Mouse (Mus musculus) erythroblast, embryonic 14.5 days (primary cell): ENCODE measurements around the gene Pfdn5. TPM values are rescaled to one million over a fixed set of nuclear protein-coding genes. Genes with fewer than 3 reads are reported as not detected.

Experiments used
- H3K27me3 ChIP-seq: 2 replicates; pipeline ENCODE4 v1.6.1; 2012; ENCODE audit warnings: inconsistent platforms; ENCODE audit not compliant: control insufficient read depth
- H3K36me3 ChIP-seq: 2 replicates; pipeline ENCODE4 v1.6.1; 2012; ENCODE audit warnings: mild to moderate bottlenecking, inconsistent platforms; ENCODE audit not compliant: control insufficient read depth
- H3K4me1 ChIP-seq: 2 replicates; pipeline ENCODE4 v1.6.1; 2012; ENCODE audit warnings: inconsistent platforms; ENCODE audit not compliant: control insufficient read depth
- H3K4me3 ChIP-seq: replicated peaks from 2 replicates; pipeline ENCODE3; 2012; ENCODE audit warnings: moderate library complexity, mild to moderate bottlenecking, inconsistent platforms
- H3K9me3 ChIP-seq: 2 replicates; pipeline ENCODE4 v1.6.1; 2012; ENCODE audit warnings: low read length, inconsistent platforms, mixed read lengths; ENCODE audit not compliant: control insufficient read depth
- GATA1 ChIP-seq: IDR thresholded peaks from 2 replicates; pipeline ENCODE4 v1.6.1; 2012; ENCODE audit warnings: low read length, inconsistent platforms, mixed read lengths
- TAL1 ChIP-seq: IDR thresholded peaks from 3 replicates; pipeline ENCODE4 v1.6.1; 2012; ENCODE audit warnings: low read length, inconsistent platforms, mixed read lengths
- polyA plus RNA-seq: library from polyadenylated mRNA; stranded (reverse); fragments of >175 nt; gene quantifications from 2 replicates; pipeline ENCODE4 v1.2.3, GENCODE M21; 2012

Pfdn5 gene
- polyA plus RNA-seq, 1 experiment: 3.3 TPM

- Histone ChIP-seq H3K27me3 (peaks cover 92% of the 10 kb centered on the region), H3K9me3 (peaks cover 6% of the 10 kb centered on the region; the same call in 1 of the 2 replicates), H3K36me3 (no peaks in the 10 kb centered on the region), H3K4me1 (peaks cover 11% of the 10 kb centered on the region), H3K4me3 (no peak overlapping the region)
- TF ChIP-seq GATA1: no peak
- no peak for TF ChIP-seq TAL1
Measured at GRCm38 (mm10) chr15:102358834-102359233, 32.9 kb downstream of the Pfdn5 start.

GRCm38 (mm10) chr15:102362648-102363047, 36.7 kb downstream of the Pfdn5 start:
- no peak for TF ChIP-seq GATA1
- no peak for TF ChIP-seq TAL1
- peaks cover 90% of the 10 kb centered on the region for H3K27me3 ChIP-seq
- peaks cover 7% of the 10 kb centered on the region for H3K9me3 ChIP-seq
- H3K36me3 ChIP-seq: no peaks in the 10 kb centered on the region
- no peak overlapping the region for H3K4me3 ChIP-seq
- H3K4me1 ChIP-seq: no peaks in the 10 kb centered on the region

- peaks cover 9% of the 10 kb centered on the region for H3K9me3 ChIP-seq
- TF ChIP-seq GATA1: no peak
- TF ChIP-seq TAL1: no peak
- no peak overlapping the region for H3K4me3 ChIP-seq
- H3K27me3 ChIP-seq: peaks cover 88% of the 10 kb centered on the region
- no peaks in the 10 kb centered on the region for H3K4me1 ChIP-seq
- no peaks in the 10 kb centered on the region for H3K36me3 ChIP-seq
Measured at GRCm38 (mm10) chr15:102364678-102365077, 38.8 kb downstream of the Pfdn5 start.

DNA sequence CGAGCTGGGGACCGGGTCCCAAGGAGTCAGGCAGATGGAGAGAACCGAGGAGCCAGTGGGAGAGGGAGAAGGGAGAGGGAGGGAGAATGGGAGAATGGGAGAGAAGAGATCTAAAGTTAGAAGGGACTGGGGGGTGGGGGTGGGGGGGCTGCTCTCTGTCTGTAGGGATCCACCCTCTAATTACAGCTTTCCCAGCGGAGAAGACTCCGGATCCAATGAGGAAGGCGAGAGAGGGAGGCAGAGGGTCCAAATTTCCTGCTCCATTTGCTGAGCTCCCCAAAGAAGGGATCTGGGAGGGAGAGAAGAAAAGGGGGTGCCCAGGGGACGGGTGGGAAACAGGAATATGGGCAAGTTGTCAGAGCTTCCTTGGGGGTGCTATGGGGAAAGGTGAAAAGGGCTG, 40.3 kb downstream of the Pfdn5 start:
- peaks cover 9% of the 10 kb centered on the region for H3K9me3 ChIP-seq
- no peaks in the 10 kb centered on the region for H3K4me1 ChIP-seq
- TF ChIP-seq TAL1 (no peak), GATA1 (no peak)
- peaks cover 92% of the 10 kb centered on the region for H3K27me3 ChIP-seq
- H3K36me3 ChIP-seq: no peaks in the 10 kb centered on the region
- H3K4me3 ChIP-seq: no peak overlapping the region

GRCm38 (mm10) chr15:102366733-102367344, 40.9 kb downstream of the Pfdn5 start, which contains the start of gene Sp7:
Gene Sp7 (minus strand): TSS chr15:102367182.
- Histone ChIP-seq H3K4me1 (no peaks in the 10 kb centered on the region), H3K9me3 (peaks cover 9% of the 10 kb centered on the region), H3K4me3 (no peak within 1 kb of the TSS), H3K27me3 (peaks cover 94% of the 10 kb centered on the region), H3K36me3 (no peaks in the 10 kb centered on the region)
- TF ChIP-seq GATA1: no peak
- no peak for TF ChIP-seq TAL1

DNA sequence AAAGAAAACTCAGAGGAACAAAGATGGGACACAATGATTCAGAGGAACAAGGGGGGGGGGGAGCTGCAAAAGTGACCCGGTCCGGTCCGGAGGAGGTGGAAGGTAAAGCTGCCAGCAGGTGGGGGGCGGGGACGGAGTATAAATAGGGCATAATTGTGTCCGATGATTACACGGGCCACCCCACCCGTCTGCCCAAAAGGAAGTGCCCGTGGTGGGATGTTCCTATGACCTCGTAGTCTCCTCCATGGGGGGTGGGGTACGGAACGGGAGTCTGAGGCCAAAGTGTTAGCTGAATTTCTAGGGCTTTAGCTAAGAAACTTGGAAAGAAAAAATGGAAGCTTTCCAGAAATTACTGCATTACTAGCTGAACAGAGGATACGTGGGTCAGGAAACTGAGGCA, 44.1 kb downstream of the Pfdn5 start:
- H3K4me3 ChIP-seq: no peak overlapping the region
- H3K27me3 ChIP-seq: peaks cover 90% of the 10 kb centered on the region
- H3K9me3 ChIP-seq: peaks cover 9% of the 10 kb centered on the region
- no peaks in the 10 kb centered on the region for H3K36me3 ChIP-seq
- TF ChIP-seq TAL1: no peak
- TF ChIP-seq GATA1: no peak
- H3K4me1 ChIP-seq: no peaks in the 10 kb centered on the region

- no peak for TF ChIP-seq GATA1
- no peak for TF ChIP-seq TAL1
- H3K27me3 ChIP-seq: peaks cover 90% of the 10 kb centered on the region
- no peaks in the 10 kb centered on the region for H3K36me3 ChIP-seq
- no peak overlapping the region for H3K4me3 ChIP-seq
- no peaks in the 10 kb centered on the region for H3K4me1 ChIP-seq
- H3K9me3 ChIP-seq: peaks cover 9% of the 10 kb centered on the region
Measured at GRCm38 (mm10) chr15:102370727-102371126, 44.8 kb downstream of the Pfdn5 start.

GRCm38 (mm10) chr15:102376453-102377162, 50.7 kb downstream of the Pfdn5 start:
- Histone ChIP-seq H3K4me3 (peak overlapping the region; percentile 68), H3K36me3 (no peaks in the 10 kb centered on the region), H3K4me1 (peaks cover 24% of the 10 kb centered on the region), H3K9me3 (no peaks in the 10 kb centered on the region; the same call in 1 of the 2 replicates), H3K27me3 (peaks cover 69% of the 10 kb centered on the region)
- TF ChIP-seq GATA1 (no peak), TAL1 (no peak)

GRCm38 (mm10) chr15:102377163-102377543, 51.2 kb downstream of the Pfdn5 start:
- Histone ChIP-seq H3K36me3 (no peaks in the 10 kb centered on the region), H3K27me3 (peaks cover 64% of the 10 kb centered on the region), H3K9me3 (no peaks in the 10 kb centered on the region; the same call in 1 of the 2 replicates), H3K4me3 (peak overlapping the region; percentile 68), H3K4me1 (peaks cover 26% of the 10 kb centered on the region)
- no peak for TF ChIP-seq TAL1
- TF ChIP-seq GATA1: no peak
